Mouse (Mus musculus) liver, postnatal 0 days (tissue): Measurements from ENCODE around the gene Fbxw9. TPM values are rescaled to one million over a fixed set of nuclear protein-coding genes. Genes with fewer than 3 reads are reported as not detected.
A peak's percentile ranks its signal among the peaks of the same experiment; 100 is the strongest.

Experiments used
- ATAC-seq: fragments of 200-750 bp; cut with Nextera tagmentation; 2 replicates; pipeline ENCODE4 v1.8.0; 2017; ENCODE audit warnings: mild to moderate bottlenecking, moderate library complexity
- DNase-seq: peaks from one replicate; pipeline ENCODE4 v3.0.0-alpha.2; 2016
- H3K27ac ChIP-seq: fragments of 300-500 bp; sonication (generic); 2 replicates; pipeline ENCODE4 v1.5.1; 2014; ENCODE audit warnings: antibody characterized with exemption, moderate library complexity, mild to moderate bottlenecking, low read depth
- H3K27me3 ChIP-seq: fragments of 300-500 bp; sonication (generic); 2 replicates; pipeline ENCODE4 v1.6.1; 2014; ENCODE audit warnings: low read length, control low read depth, mixed read lengths; ENCODE audit not compliant: insufficient read depth
- H3K36me3 ChIP-seq: fragments of 300-500 bp; sonication (generic); replicated peaks from 2 replicates; pipeline ENCODE4 v1.6.1; 2014; ENCODE audit warnings: mild to moderate bottlenecking, control low read depth, low read length, moderate library complexity, mixed read lengths; ENCODE audit not compliant: insufficient read depth
- H3K4me1 ChIP-seq: fragments of 300-500 bp; sonication (generic); 2 replicates; pipeline ENCODE4 v1.6.1; 2014; ENCODE audit warnings: antibody characterized with exemption, mild to moderate bottlenecking, control low read depth; ENCODE audit not compliant: insufficient read depth
- H3K4me2 ChIP-seq: fragments of 300-500 bp; sonication (generic); 2 replicates; pipeline ENCODE4 v1.6.1; 2014; ENCODE audit warnings: low read depth, mild to moderate bottlenecking, low read length, moderate library complexity, mixed read lengths
- H3K4me3 ChIP-seq: fragments of 300-500 bp; sonication (generic); 2 replicates; pipeline ENCODE4 v1.5.1; 2014; ENCODE audit warnings: low read depth, low read length
- H3K9ac ChIP-seq: fragments of 300-500 bp; sonication (generic); replicated peaks from 2 replicates; pipeline ENCODE4 v1.6.1; 2014; ENCODE audit warnings: mild to moderate bottlenecking, moderate library complexity
- H3K9me3 ChIP-seq: fragments of 300-500 bp; sonication (generic); 2 replicates; pipeline ENCODE4 v1.6.1; 2016; ENCODE audit warnings: mild to moderate bottlenecking, control low read depth, low read length, mixed read lengths
- CTCF ChIP-seq: sonication (generic); IDR thresholded peaks from 2 replicates; pipeline ENCODE4 v1.5.1; 2016; ENCODE audit warnings: antibody characterized with exemption, low read depth
- EP300 ChIP-seq: IDR thresholded peaks from 2 replicates; pipeline ENCODE4 v1.6.1; 2016; ENCODE audit warnings: antibody characterized with exemption, low read depth, mild to moderate bottlenecking
- whole genome bisulfite sequencing: fragments of 180-500 bp; shearing (Covaris S2); extraction: QIAGEN DNeasy Blood & Tissue Kit; methylation state at CpG from one replicate; pipeline ENCODE4 v1.1.7; 2014; ENCODE audit not compliant: insufficient replicate concordance; 5-methylcytosine and 5-hydroxymethylcytosine counted together
- polyA plus RNA-seq: library from polyadenylated mRNA; unstranded; fragments of >200 nt; fragmentation: Nextera tagmentation; extraction: Ambion mirVana; gene quantifications from 2 replicates; pipeline ENCODE4 v1.2.1, GENCODE M21; 2015

The Fbxw9 gene
- polyA plus RNA-seq, 1 experiment from 2014 or later: 14.4 TPM

- ATAC-seq: peak; percentile 10
- TF ChIP-seq EP300 (no peak), CTCF (no peak)
- peaks cover 29% of the 10 kb centered on the region for H3K36me3 ChIP-seq
- no peak for DNase-seq
- no peaks in the 10 kb centered on the region for H3K9me3 ChIP-seq
- H3K27me3 ChIP-seq: no peaks in the 10 kb centered on the region
- H3K9ac ChIP-seq: peak overlapping the region; percentile 78
- H3K4me3 ChIP-seq: peak overlapping the region; percentile 72
- peak overlapping the region; percentile 92 for H3K4me2 ChIP-seq
- H3K27ac ChIP-seq: peak overlapping the region; percentile 90
- H3K4me1 ChIP-seq: peaks cover 38% of the 10 kb centered on the region
- WGBS: under 1% methylated on average over 9 of the region's 9 CpGs
Observed at GRCm38 (mm10) chr8:85036381-85036717, 23.5 kb upstream of the Fbxw9 start.

- peaks cover 38% of the 10 kb centered on the region for H3K4me1 ChIP-seq
- WGBS: under 1% methylated on average over 58 of the region's 59 CpGs
- peak; percentile 89 for ATAC-seq
Observed at GRCm38 (mm10) chr8:85036718-85037365, 23.0 kb upstream of the Fbxw9 start, which contains the start of gene Tnpo2. Gene Tnpo2, plus strand, starts transcription at chr8:85036915.

GRCm38 (mm10) chr8:85037366-85037680, 22.5 kb upstream of the Fbxw9 start:
- under 1% methylated on average over 14 of the region's 14 CpGs for WGBS
- H3K4me3 ChIP-seq: peak overlapping the region; percentile 72
- H3K27me3 ChIP-seq: no peaks in the 10 kb centered on the region
- H3K27ac ChIP-seq: peak overlapping the region; percentile 95
- ATAC-seq (peak; percentile 22), DNase-seq (peak; percentile 41)
- peaks cover 38% of the 10 kb centered on the region for H3K4me1 ChIP-seq
- no peaks in the 10 kb centered on the region for H3K9me3 ChIP-seq
- H3K4me2 ChIP-seq: peak overlapping the region; percentile 92
- TF ChIP-seq CTCF (no peak), EP300 (no peak)
- H3K9ac ChIP-seq: peak overlapping the region; percentile 78
- H3K36me3 ChIP-seq: peaks cover 25% of the 10 kb centered on the region

More at GRCm38 (mm10) chr8:85036718-85037365, 23.0 kb upstream of the Fbxw9 start, which contains the start of gene Tnpo2:
- Histone ChIP-seq H3K4me3 (peak within 1 kb of the TSS; percentile 72), H3K9ac (peak within 1 kb of the TSS; percentile 78), H3K4me2 (peak within 1 kb of the TSS; percentile 92), H3K27ac (peak within 1 kb of the TSS; percentile 95), H3K27me3 (no peaks in the 10 kb centered on the region), H3K36me3 (peaks cover 29% of the 10 kb centered on the region), H3K9me3 (no peaks in the 10 kb centered on the region)
- TF ChIP-seq EP300: peak; percentile 60; the same call in 1 of the 2 replicates
- TF ChIP-seq CTCF: no peak
- DNase-seq: peak; percentile 90

GRCm38 (mm10) chr8:85037681-85038531, 21.9 kb upstream of the Fbxw9 start:
- Histone ChIP-seq H3K4me2 (peak overlapping the region; percentile 92), H3K9me3 (no peaks in the 10 kb centered on the region), H3K27ac (peak overlapping the region; percentile 95), H3K4me1 (peaks cover 38% of the 10 kb centered on the region), H3K27me3 (no peaks in the 10 kb centered on the region), H3K36me3 (peaks cover 21% of the 10 kb centered on the region), H3K9ac (peak overlapping the region; percentile 78), H3K4me3 (peak overlapping the region; percentile 72)
- TF ChIP-seq CTCF (no peak), EP300 (no peak)
- DNase-seq: peak; percentile 76
- 0 out of 2 replicates have a peak, but pooled peaks have one; percentile 5 for ATAC-seq
- WGBS: under 1% methylated on average over 57 of the region's 57 CpGs

GRCm38 (mm10) chr8:85043619-85044018, 16.2 kb upstream of the Fbxw9 start:
- Histone ChIP-seq H3K27me3 (no peaks in the 10 kb centered on the region), H3K4me1 (peaks cover 4% of the 10 kb centered on the region; the same call in 1 of the 2 replicates), H3K9me3 (no peaks in the 10 kb centered on the region), H3K27ac (no peak overlapping the region), H3K9ac (no peak overlapping the region), H3K4me3 (no peak overlapping the region), H3K36me3 (peaks cover 72% of the 10 kb centered on the region), H3K4me2 (no peak overlapping the region)
- WGBS: 93% methylated on average over 6 of the region's 6 CpGs
- DNase-seq: no peak
- TF ChIP-seq EP300 (no peak), CTCF (no peak)
- no peak for ATAC-seq

GRCm38 (mm10) chr8:85057367-85057766, 2.5 kb upstream of the Fbxw9 start:
- no peak for ATAC-seq
- peaks cover 12% of the 10 kb centered on the region for H3K4me1 ChIP-seq
- 71% methylated on average over 7 of the region's 7 CpGs for WGBS
- no peak for DNase-seq
- peaks cover 48% of the 10 kb centered on the region for H3K36me3 ChIP-seq
- H3K4me3 ChIP-seq: no peak overlapping the region
- no peak overlapping the region for H3K27ac ChIP-seq
- no peaks in the 10 kb centered on the region for H3K9me3 ChIP-seq
- H3K9ac ChIP-seq: no peak overlapping the region
- no peak for TF ChIP-seq CTCF
- no peak for TF ChIP-seq EP300
- H3K27me3 ChIP-seq: no peaks in the 10 kb centered on the region
- no peak overlapping the region for H3K4me2 ChIP-seq
